Mouse (Mus musculus): ENCODE measurements around the gene Nlrp6.

- TF ChIP-seq EP300 (IDR thresholded peaks at IDR 0.05; ENCODE audit: insufficient read depth, low read depth, low read length): no peak
- no peak for TF ChIP-seq CTCF (IDR thresholded peaks at IDR 0.05)
- TF ChIP-seq POLR2A (IDR thresholded peaks at IDR 0.05; ENCODE audit: insufficient read depth, low read depth, low read length): no peak
Observed at GRCm38 (mm10) chr7:140907131-140907530, 13.6 kb upstream of the Nlrp6 start.

All from heart, adult 2 months (tissue).